ENCODE assay signal across 11 mouse cellular contexts in genomic region chr7:98589028-98589427, GRCm38 (mm10).
A peak's percentile ranks its signal among the peaks of the same experiment; 100 is the strongest.
DNase-seq lines count a peak whose midpoint lies in the region; ATAC-seq and TF ChIP-seq lines count a peak whose summit lies in the region.
"Had no signal": no experiment of that assay in that cellular context is flagged by ENCODE, and none has a peak within 500 bp of the region (broad histone marks: within the 10 kb centered on the region; RNA-seq: fewer than 3 reads in every experiment).

No protein-coding gene starts in this region.

- 52% methylated on average over 3 of the region's 3 CpGs for WGBS in kidney, adult 2 months
- 63% methylated on average over 3 of the region's 3 CpGs for WGBS in kidney, embryonic 15.5 days
- whole genome bisulfite sequencing in thymus, adult 2 months: 62% methylated on average over 3 of the region's 3 CpGs
- 85% methylated on average over 3 of the region's 3 CpGs for WGBS in forebrain, embryonic 10.5 days

- no peak for TF ChIP-seq POLR2A in kidney, adult 2 months (IDR thresholded peaks at IDR 0.05; ENCODE audit: low read depth, low read length)
- no peak for TF ChIP-seq POLR2A in thymus, adult 2 months (IDR thresholded peaks at IDR 0.05; ENCODE audit: control insufficient read depth, extremely low read depth, insufficient read depth, low read length, poor library complexity)

- no peaks in the 10 kb centered on the region; the same call in 1 of the 2 replicates for H3K36me3 ChIP-seq in kidney, adult 2 months (ENCODE audit: control insufficient read depth, insufficient read depth, low read length)
- peaks cover 42% of the 10 kb centered on the region for H3K36me3 ChIP-seq in kidney, embryonic 15.5 days
- H3K36me3 ChIP-seq in thymus, adult 2 months (ENCODE audit: control insufficient read depth, insufficient read depth, low read length): peaks cover 29% of the 10 kb centered on the region
- H3K36me3 ChIP-seq in splenic B cell, adult 2 months (ENCODE audit: control insufficient read depth, insufficient read depth, low read length, poor library complexity, severe bottlenecking): peaks cover 10% of the 10 kb centered on the region
- peaks cover 64% of the 10 kb centered on the region for H3K36me3 ChIP-seq in forebrain, embryonic 10.5 days (replicated peaks)

- peaks cover 3% of the 10 kb centered on the region; the same call in 1 of the 2 replicates for H3K4me1 ChIP-seq in kidney, adult 2 months (ENCODE audit: control insufficient read depth, insufficient read depth, low read length)
- no peaks in the 10 kb centered on the region for H3K4me1 ChIP-seq in kidney, embryonic 15.5 days
- H3K4me1 ChIP-seq in thymus, adult 2 months (replicated peaks; ENCODE audit: control insufficient read depth, insufficient read depth, low read length): no peaks in the 10 kb centered on the region
- no peaks in the 10 kb centered on the region for H3K4me1 ChIP-seq in forebrain, embryonic 10.5 days
- H3K4me1 ChIP-seq: embryonic facial prominence, embryonic 15.5 days; hindbrain, embryonic 15.5 days had no signal

- H3K4me3 ChIP-seq in kidney, adult 2 months (ENCODE audit: insufficient read depth, low read depth, low read length): no peak overlapping the region
- no peak overlapping the region for H3K4me3 ChIP-seq in kidney, embryonic 15.5 days (replicated peaks)
- H3K4me3 ChIP-seq in thymus, adult 2 months (ENCODE audit: control insufficient read depth, insufficient read depth, low read length): no peak overlapping the region
- H3K4me3 ChIP-seq in forebrain, embryonic 10.5 days: no peak overlapping the region
- H3K4me3 ChIP-seq: embryonic facial prominence, embryonic 15.5 days; hindbrain, embryonic 15.5 days had no signal

- H3K27ac ChIP-seq in kidney, adult 2 months (ENCODE audit: insufficient read depth, low read depth, low read length): no peak overlapping the region
- H3K27ac ChIP-seq in kidney, embryonic 15.5 days: no peak overlapping the region
- H3K27ac ChIP-seq in thymus, adult 2 months (ENCODE audit: control insufficient read depth, insufficient read depth, low read length): no peak overlapping the region
- no peak overlapping the region for H3K27ac ChIP-seq in forebrain, embryonic 10.5 days
- H3K27ac ChIP-seq: embryonic facial prominence, embryonic 15.5 days; hindbrain, embryonic 15.5 days; liver, embryonic 14.5 days had no signal

- H3K9ac ChIP-seq in kidney, embryonic 15.5 days: no peak overlapping the region
- H3K9ac ChIP-seq: embryonic facial prominence, embryonic 15.5 days; hindbrain, embryonic 15.5 days; liver, embryonic 14.5 days had no signal

- H3K9me3 ChIP-seq in kidney, embryonic 15.5 days (replicated peaks): no peaks in the 10 kb centered on the region
- no peaks in the 10 kb centered on the region for H3K9me3 ChIP-seq in forebrain, embryonic 10.5 days
- H3K9me3 ChIP-seq: embryonic facial prominence, embryonic 15.5 days; hindbrain, embryonic 15.5 days had no signal

- TF ChIP-seq CTCF in kidney, adult 2 months (conservative IDR thresholded peaks at IDR 0.05; ENCODE audit: insufficient read depth, insufficient read length, low read depth, low read length): 0 out of 2 replicates have a peak, but pooled peaks have one; percentile 10
- no peak for TF ChIP-seq CTCF in thymus, adult 2 months (IDR thresholded peaks at IDR 0.05; ENCODE audit: borderline replicate concordance, control insufficient read depth, extremely low read depth, insufficient read depth, low read length, poor library complexity)

- H3K4me2 ChIP-seq in kidney, embryonic 15.5 days: no peak overlapping the region
- H3K4me2 ChIP-seq: embryonic facial prominence, embryonic 15.5 days; hindbrain, embryonic 15.5 days had no signal

- no peaks in the 10 kb centered on the region for H3K27me3 ChIP-seq in kidney, adult 2 months (replicated peaks; ENCODE audit: control insufficient read depth, insufficient read depth, low read length)
- no peaks in the 10 kb centered on the region for H3K27me3 ChIP-seq in kidney, embryonic 15.5 days
- H3K27me3 ChIP-seq in thymus, adult 2 months (ENCODE audit: control insufficient read depth, insufficient read depth, low read length): no peaks in the 10 kb centered on the region
- no peaks in the 10 kb centered on the region for H3K27me3 ChIP-seq in splenic B cell, adult 2 months (ENCODE audit: control insufficient read depth, insufficient read depth, low read length, poor library complexity, severe bottlenecking)
- H3K27me3 ChIP-seq in forebrain, embryonic 10.5 days (ENCODE audit: poor library complexity, severe bottlenecking): no peaks in the 10 kb centered on the region
- H3K27me3 ChIP-seq: embryonic facial prominence, embryonic 15.5 days; hindbrain, embryonic 15.5 days had no signal

- peak; percentile 46 for DNase-seq in kidney, adult 2 months
- DNase-seq in thymus, postnatal 0 days (ENCODE audit: low spot score): peak; percentile 81
- no peak for DNase-seq in thymus, adult 2 months
- DNase-seq in splenic B cell, adult 2 months (ENCODE audit: low read depth, low spot score): peak; percentile 65
- no peak for DNase-seq in ovary, postnatal 10 days (ENCODE audit: low spot score)
- DNase-seq in forebrain, embryonic 10.5 days (ENCODE audit: extremely low spot score, low spot score): no peak

- ATAC-seq in kidney, embryonic 15.5 days (replicated peaks; ENCODE audit: low FRiP score): no peak
- peak; percentile 71 for ATAC-seq in activated CD4-positive, CD25-positive, alpha-beta regulatory T cell, adult 4 months

Comparison
In these comparisons a context has a peak if more than half of its experiments do, and no peak if none do; other contexts are left out.
1. DNase-seq: peak in kidney, adult 2 months (single experiment), thymus, postnatal 0 days (single experiment) and splenic B cell, adult 2 months (single experiment); none in thymus, adult 2 months (single experiment), ovary, postnatal 10 days (single experiment) and forebrain, embryonic 10.5 days (single experiment).